In the genomic region with DNA sequence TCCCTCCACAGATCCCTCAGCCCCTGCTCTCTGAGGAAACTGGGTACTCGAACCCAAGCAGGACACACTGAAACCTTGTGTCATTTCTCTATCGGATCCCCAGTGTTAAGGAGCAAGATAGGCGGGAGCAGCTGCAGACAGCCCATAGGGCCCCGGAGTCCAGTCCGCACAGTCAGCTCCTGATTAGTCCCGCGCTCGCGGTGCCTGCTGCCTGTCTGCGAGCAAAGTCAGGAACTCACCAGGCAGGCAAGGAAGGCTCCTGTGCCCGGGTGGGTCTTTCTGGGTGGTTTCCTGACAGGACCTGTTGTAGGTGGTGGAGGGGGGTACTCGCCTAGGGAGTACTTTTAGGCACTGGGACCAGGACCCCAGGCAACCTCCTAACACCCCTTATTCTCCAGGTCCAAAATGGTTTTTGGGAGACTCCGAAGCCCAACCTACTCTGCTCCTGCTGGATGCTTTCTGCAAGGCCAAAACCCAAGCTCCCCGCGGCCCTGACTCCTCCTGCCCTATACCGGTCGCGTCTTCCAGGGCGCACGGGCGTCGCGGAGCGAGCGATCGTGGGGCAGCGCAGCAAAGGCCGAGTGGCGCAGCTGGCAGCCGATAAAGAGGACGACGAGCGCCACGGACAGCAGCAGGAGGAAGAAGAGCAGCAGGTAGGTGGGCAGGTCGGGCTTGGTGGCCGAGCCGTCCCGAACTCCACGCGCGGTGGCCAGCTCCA, we compare ENCODE assay signal across 8 mouse cellular contexts. TPM values are rescaled to one million over a fixed set of nuclear protein-coding genes. Genes with fewer than 3 reads are reported as not detected.
DNase-seq lines count a peak whose midpoint lies in the region; ATAC-seq lines count a peak whose summit lies in the region.

No protein-coding gene starts in this region.

- DNase-seq in cerebellum, postnatal 25 days: peak; percentile 16 to 26
- no peak for DNase-seq in cerebellum, adult 11 months
- DNase-seq in thymus, postnatal 14 days: peak; percentile 46
- no peak for DNase-seq in thymus, postnatal 10 days (ENCODE audit: low spot score in 2 of 2)
- DNase-seq in layer of hippocampus, adult 9-10 months (ENCODE audit: low spot score): no peak
- DNase-seq in cerebellum, adult 11-12 months: no peak

- under 1% methylated on average over 41 of the region's 41 CpGs for WGBS in limb, embryonic 12.5 days
- WGBS in stomach, embryonic 15.5 days: 2% methylated on average over 40 of the region's 41 CpGs

- ATAC-seq in limb, embryonic 12.5 days (ENCODE audit: insufficient number of reproducible peaks, insufficient read depth, low FRiP score, low TSS enrichment, low read depth): no peak; the same call in 1 of the 2 replicates
- ATAC-seq in stomach, embryonic 15.5 days (ENCODE audit: insufficient read depth, low FRiP score, low read depth): no peak

- peaks cover 75% of the 10 kb centered on the region for H3K27me3 ChIP-seq in limb, embryonic 12.5 days
- H3K27me3 ChIP-seq in stomach, embryonic 15.5 days (replicated peaks): peaks cover 26% of the 10 kb centered on the region

- H3K36me3 ChIP-seq in limb, embryonic 12.5 days: no peaks in the 10 kb centered on the region
- H3K36me3 ChIP-seq in stomach, embryonic 15.5 days: no peaks in the 10 kb centered on the region

- no peaks in the 10 kb centered on the region for H3K9me3 ChIP-seq in limb, embryonic 12.5 days
- H3K9me3 ChIP-seq in stomach, embryonic 15.5 days: no peaks in the 10 kb centered on the region

- H3K4me2 ChIP-seq in limb, embryonic 12.5 days: peak overlapping the region; percentile 98
- H3K4me2 ChIP-seq in stomach, embryonic 15.5 days: peak overlapping the region; percentile 96

- peak overlapping the region; percentile 48 for H3K4me3 ChIP-seq in limb, embryonic 12.5 days (replicated peaks)
- H3K4me3 ChIP-seq in stomach, embryonic 15.5 days (replicated peaks): peak overlapping the region; percentile 46

- no peak overlapping the region for H3K27ac ChIP-seq in limb, embryonic 12.5 days
- no peak overlapping the region for H3K27ac ChIP-seq in stomach, embryonic 15.5 days

- peak overlapping the region; percentile 56 for H3K9ac ChIP-seq in limb, embryonic 12.5 days (replicated peaks)
- H3K9ac ChIP-seq in stomach, embryonic 15.5 days: peak overlapping the region; percentile 16; the same call in 1 of the 2 replicates

- peaks cover 32% of the 10 kb centered on the region for H3K4me1 ChIP-seq in limb, embryonic 12.5 days (replicated peaks)
- peaks cover 22% of the 10 kb centered on the region for H3K4me1 ChIP-seq in stomach, embryonic 15.5 days

RNA-seq across cellular contexts. Expression of gene Gm45623, which starts 1.0 kb away (rescaled TPM):
- not detected in 2 replicates for polyA plus RNA-seq in limb, embryonic 12.5 days (2016; fragmentation: Nextera tagmentation; extraction: Ambion mirVana)
- 4.0 TPM in 2 replicates for polyA plus RNA-seq in stomach, embryonic 15.5 days (2015; fragmentation: Nextera tagmentation; extraction: Ambion mirVana)

RNA-seq across cellular contexts. Expression of gene Smad5, which starts 49.8 kb away (rescaled TPM):
- polyA plus RNA-seq in limb, embryonic 12.5 days (2016; fragmentation: Nextera tagmentation; extraction: Ambion mirVana): 52.6 and 56.3 TPM in 2 replicates
- 23.5 and 25.6 TPM in 2 replicates for polyA plus RNA-seq in stomach, embryonic 15.5 days (2015; fragmentation: Nextera tagmentation; extraction: Ambion mirVana)

Comparison
In these comparisons a context has a peak if more than half of its experiments do, and no peak if none do; other contexts are left out.
1. DNase-seq: peak in cerebellum, postnatal 25 days (2 of 2) and thymus, postnatal 14 days (single experiment); none in cerebellum, adult 11 months (single experiment), thymus, postnatal 10 days (0 of 2), layer of hippocampus, adult 9-10 months (single experiment) and cerebellum, adult 11-12 months (single experiment).